Mouse (Mus musculus): Measurements from ENCODE around the gene 1500015O10Rik. TPM values are rescaled to one million over a fixed set of nuclear protein-coding genes. Genes with fewer than 3 reads are reported as not detected.

The 1500015O10Rik gene
- polyA plus RNA-seq, 1 experiment from 2014 or later: 2.0 TPM

DNA sequence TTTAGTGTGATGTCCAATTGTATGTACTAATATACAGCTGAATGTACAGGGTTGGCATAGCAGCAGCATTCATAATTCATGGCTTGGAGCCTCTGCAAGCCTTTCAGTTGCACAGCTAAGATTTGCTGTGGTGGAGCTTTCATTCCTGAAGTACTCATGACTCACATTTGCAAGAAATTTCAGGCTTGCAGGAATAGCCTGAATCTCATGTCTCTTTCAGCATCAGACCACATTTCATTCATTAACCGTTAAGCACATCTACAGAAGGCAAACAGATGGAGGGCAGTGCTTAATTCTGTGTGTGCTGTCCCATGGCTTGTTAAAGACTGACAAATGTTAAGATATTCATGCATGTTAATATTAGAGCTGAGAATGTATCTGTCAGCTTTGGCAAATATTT is 2.3 kb downstream of the 1500015O10Rik start:
- CTCF ChIA-PET: interaction anchor here (1.0 to 1.6 kb wide), 3 partner anchors 11 to 50 kb away, joined by 3 to 5 read pairs (median 5); no protein-coding TSS in a partner anchor
- peak; percentile 71 for ATAC-seq
- TF ChIP-seq CTCF (IDR thresholded peaks at IDR 0.05): no peak
- DNase-seq (ENCODE audit: low read depth, low spot score): no peak
- H3K27me3 ChIP-seq: no peaks in the 10 kb centered on the region
- in situ Hi-C loops (cut with MboI; ENCODE audit: low pct_unique_long_range_greater_than_20kb): loop anchor here (25.0 kb wide), 1 partner anchor 820 kb away; no protein-coding TSS in a partner anchor
- POLR2A ChIA-PET: interaction anchor here (1.6 kb wide), 1 partner anchor 10 kb away, joined by 4 read pairs; no protein-coding TSS in a partner anchor

DNA sequence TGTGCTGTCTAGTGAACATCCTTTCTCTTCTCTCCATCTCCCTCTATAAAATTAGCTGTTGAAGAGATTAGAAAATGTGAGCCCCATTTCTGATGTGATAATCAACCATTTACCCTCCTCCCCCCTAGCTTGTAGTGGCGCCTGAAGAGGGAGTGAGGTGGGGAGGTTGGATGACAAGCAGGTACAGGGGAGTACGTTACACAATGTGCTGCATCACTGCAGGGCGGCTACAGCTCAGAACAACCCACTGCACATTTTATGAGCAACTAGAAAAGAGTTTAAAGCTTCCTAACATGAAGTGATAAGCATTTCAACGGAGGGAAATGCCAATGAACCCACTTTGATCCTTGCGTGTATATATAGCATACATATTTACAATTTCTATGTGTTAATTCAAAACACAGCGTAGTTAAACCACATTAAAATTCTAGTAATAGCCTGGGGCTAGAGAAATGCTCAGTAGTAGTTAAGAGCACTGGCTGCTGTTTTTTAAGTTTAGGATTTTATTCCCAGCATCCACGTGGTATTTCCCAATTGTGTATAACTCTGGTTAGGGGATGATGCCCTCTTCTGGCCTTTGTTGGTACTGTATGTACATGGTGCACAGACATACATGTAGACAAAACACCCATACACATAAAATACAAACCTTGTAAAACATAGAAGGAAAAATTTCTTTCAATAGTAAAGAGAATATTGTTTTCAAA is 7.6 kb downstream of the 1500015O10Rik start:
- ATAC-seq (no peak), DNase-seq (ENCODE audit: low read depth, low spot score) (no peak)
- in situ Hi-C loops (cut with MboI; ENCODE audit: low pct_unique_long_range_greater_than_20kb): loop anchor here (25.0 kb wide), 1 partner anchor 826 kb away; no protein-coding TSS in a partner anchor
- ChIA-PET POLR2A (no interaction called here), CTCF (interaction anchor here (0.9 to 1.8 kb wide), 6 partner anchors 26 to 438 kb away, joined by 3 to 7 read pairs (median 3); no protein-coding TSS in a partner anchor)
- no peaks in the 10 kb centered on the region for H3K27me3 ChIP-seq
- peak; percentile 75 for TF ChIP-seq CTCF (IDR thresholded peaks at IDR 0.05)

DNA sequence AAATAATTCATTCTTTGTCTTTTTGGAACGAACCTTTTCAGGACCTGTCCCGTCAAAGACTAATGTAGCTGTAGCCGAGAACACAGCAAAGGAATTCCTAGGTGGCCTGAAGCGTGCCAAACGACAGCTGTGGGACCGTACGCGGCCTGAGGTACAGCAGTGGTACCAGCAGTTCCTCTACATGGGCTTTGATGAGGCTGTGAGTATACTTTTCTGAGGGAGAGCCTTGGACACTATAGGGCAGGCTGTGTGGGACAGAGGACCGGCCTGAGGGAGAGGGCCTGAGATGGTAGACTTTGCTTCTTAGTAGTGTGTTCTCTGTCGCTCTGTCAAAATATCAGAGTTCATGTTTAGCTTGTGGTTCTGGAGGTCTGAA is 8.1 kb downstream of the 1500015O10Rik start:
- in situ Hi-C loops (cut with MboI; ENCODE audit: low pct_unique_long_range_greater_than_20kb): loop anchor here (25.0 kb wide), 1 partner anchor 826 kb away; no protein-coding TSS in a partner anchor
- ChIA-PET POLR2A (no interaction called here), CTCF (interaction anchor here (0.9 to 1.8 kb wide), 4 partner anchors 149 to 439 kb away, joined by 3 to 7 read pairs (median 4); no protein-coding TSS in a partner anchor)
- H3K27me3 ChIP-seq: no peaks in the 10 kb centered on the region
- DNase-seq (ENCODE audit: low read depth, low spot score): no peak
- no peak for TF ChIP-seq CTCF (IDR thresholded peaks at IDR 0.05)
- ATAC-seq: no peak

DNA sequence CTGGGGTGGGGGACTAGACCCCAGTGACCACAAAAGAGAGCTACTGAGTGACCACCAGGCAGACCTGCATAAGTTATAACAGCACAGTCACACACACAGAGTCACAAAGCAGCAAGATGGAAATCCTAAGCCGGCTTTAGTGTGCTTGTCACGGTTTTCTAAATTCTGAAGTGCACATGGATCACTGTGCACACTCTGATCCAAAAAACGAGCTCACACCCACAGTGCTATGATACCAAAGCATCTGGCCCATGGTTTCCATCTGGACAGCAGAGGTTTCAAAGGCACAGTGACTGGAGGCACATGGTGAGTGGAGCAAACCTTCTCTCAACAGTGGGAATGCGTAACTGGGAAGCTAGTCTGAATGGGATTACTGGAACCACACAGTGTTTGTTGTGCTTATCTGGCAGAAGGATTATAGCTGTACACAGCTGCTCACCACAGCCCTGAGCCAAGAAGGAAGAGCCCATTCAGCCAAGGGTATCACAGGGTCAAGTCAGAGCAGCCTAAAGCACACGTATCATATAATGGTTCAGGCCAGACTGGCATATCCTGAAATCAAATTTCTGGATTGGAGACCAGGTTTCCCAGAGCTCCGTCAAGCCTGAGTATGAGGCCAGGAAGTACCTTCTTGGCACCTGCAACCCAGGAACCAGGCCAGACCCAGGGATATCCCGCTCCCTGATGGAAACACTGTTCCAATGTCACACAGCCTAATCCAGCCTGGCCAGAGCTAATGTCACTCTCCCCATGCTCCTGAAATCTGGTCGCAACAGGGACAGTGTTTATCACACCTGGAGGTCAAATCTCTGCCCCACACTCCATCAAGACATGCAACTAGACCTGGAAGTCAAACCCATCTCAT is 24.3 kb downstream of the 1500015O10Rik start:
- no peak for ATAC-seq
- DNase-seq (ENCODE audit: low read depth, low spot score): no peak
- in situ Hi-C loops (cut with MboI; ENCODE audit: low pct_unique_long_range_greater_than_20kb): no loop called here
- ChIA-PET POLR2A (no interaction called here), CTCF (interaction anchor here (1.6 kb wide), 1 partner anchor 11 kb away, joined by 4 read pairs; no protein-coding TSS in a partner anchor)
- no peak for TF ChIP-seq CTCF (IDR thresholded peaks at IDR 0.05)
- H3K27me3 ChIP-seq: no peaks in the 10 kb centered on the region

- no peaks in the 10 kb centered on the region for H3K27me3 ChIP-seq
- DNase-seq (ENCODE audit: low read depth, low spot score) (no peak), ATAC-seq (no peak)
- peak; percentile 70 for TF ChIP-seq CTCF (IDR thresholded peaks at IDR 0.05)
- in situ Hi-C loops (cut with MboI; ENCODE audit: low pct_unique_long_range_greater_than_20kb): loop anchor here (5.0 kb wide), 2 partner anchors 137 to 307 kb away; no protein-coding TSS in a partner anchor
- POLR2A ChIA-PET: no interaction called here
- CTCF ChIA-PET: interaction anchor here (0.6 to 6.6 kb wide), 19 partner anchors 11 to 328 kb away, joined by 3 to 52 read pairs (median 4); no protein-coding TSS in a partner anchor
Measured at GRCm38 (mm10) chr1:43760085-43760484, 29.7 kb downstream of the 1500015O10Rik start.

GRCm38 (mm10) chr1:43764481-43764880 is 34.1 kb downstream of the 1500015O10Rik start:
- ATAC-seq: no peak
- ChIA-PET POLR2A (no interaction called here), CTCF (interaction anchor here (1.2 to 6.6 kb wide), 3 partner anchors 11 to 136 kb away, joined by 3 to 52 read pairs (median 3); no protein-coding TSS in a partner anchor)
- DNase-seq (ENCODE audit: low read depth, low spot score): no peak
- H3K27me3 ChIP-seq: no peaks in the 10 kb centered on the region
- no peak for TF ChIP-seq CTCF (IDR thresholded peaks at IDR 0.05)
- in situ Hi-C loops (cut with MboI; ENCODE audit: low pct_unique_long_range_greater_than_20kb): loop anchor here (5.0 kb wide), 2 partner anchors 133 to 303 kb away; no protein-coding TSS in a partner anchor

DNA sequence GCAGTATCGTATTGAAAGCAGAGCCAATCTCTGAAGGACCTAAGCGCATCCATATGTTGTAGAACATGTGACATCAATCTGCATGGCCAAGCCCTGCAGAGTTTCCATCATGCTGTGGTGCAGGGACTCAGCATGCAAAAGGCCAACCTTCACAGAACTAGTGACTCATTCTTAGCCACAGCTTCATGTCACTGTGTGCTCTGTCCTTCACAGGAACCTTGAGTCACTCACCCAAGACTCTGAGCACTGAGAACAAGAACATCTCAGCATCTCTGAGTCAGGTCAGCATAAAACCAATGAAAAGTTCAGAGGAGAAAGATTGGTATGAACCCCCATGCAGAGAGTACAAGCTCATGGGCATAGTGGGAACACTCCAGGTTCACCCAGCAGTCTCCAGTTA is 35.9 kb downstream of the 1500015O10Rik start:
- no peak for TF ChIP-seq CTCF (IDR thresholded peaks at IDR 0.05)
- in situ Hi-C loops (cut with MboI; ENCODE audit: low pct_unique_long_range_greater_than_20kb): loop anchor here (5.0 kb wide), 1 partner anchor 51 kb away; no protein-coding TSS in a partner anchor
- ChIA-PET POLR2A (no interaction called here), CTCF (interaction anchor here (0.8 to 1.7 kb wide), 6 partner anchors 11 to 310 kb away, joined by 3 to 6 read pairs (median 3); no protein-coding TSS in a partner anchor)
- ATAC-seq: no peak
- no peaks in the 10 kb centered on the region for H3K27me3 ChIP-seq
- no peak for DNase-seq (ENCODE audit: low read depth, low spot score)

DNA sequence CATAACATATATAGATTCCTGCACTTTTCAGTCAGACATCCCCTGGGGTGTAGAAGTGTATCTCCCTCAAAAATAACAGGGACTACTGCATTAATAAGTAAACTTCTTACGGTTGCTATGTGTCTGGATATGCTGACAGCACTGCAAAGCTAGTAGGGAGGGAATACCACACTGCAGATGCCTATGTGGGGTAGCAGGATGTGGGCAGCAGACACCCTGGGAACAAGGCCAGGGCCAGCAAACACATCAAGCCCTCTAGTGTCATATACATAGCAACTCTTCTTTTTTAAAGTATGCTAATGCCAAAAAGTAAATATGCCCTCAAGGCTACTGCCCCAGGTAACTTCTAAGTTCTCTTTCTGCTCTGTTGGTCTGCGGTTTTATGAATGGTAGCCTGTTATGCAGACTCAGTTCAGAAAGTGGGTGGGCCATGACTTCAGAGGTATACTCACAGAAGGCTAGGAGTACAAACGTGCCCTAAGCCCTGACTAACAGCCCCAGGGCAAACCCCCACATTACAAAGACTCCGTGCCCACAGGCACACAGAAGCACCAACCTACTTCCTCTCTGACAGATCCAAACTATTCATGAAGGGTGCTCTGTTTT is 38.1 kb downstream of the 1500015O10Rik start:
- CTCF ChIA-PET: no interaction called here
- peak; percentile 29 for TF ChIP-seq CTCF (IDR thresholded peaks at IDR 0.05)
- no peaks in the 10 kb centered on the region for H3K27me3 ChIP-seq
- in situ Hi-C loops (cut with MboI; ENCODE audit: low pct_unique_long_range_greater_than_20kb): loop anchor here (5.0 kb wide), 1 partner anchor 49 kb away; no protein-coding TSS in a partner anchor
- POLR2A ChIA-PET: no interaction called here
- DNase-seq (ENCODE audit: low read depth, low spot score) (peak; percentile 84), ATAC-seq (peak; percentile 94)

GRCm38 (mm10) chr1:43769348-43769747 is 38.9 kb downstream of the 1500015O10Rik start:
- POLR2A ChIA-PET: interaction anchor here (0.6 kb wide), 1 partner anchor 168 kb away, joined by 4 read pairs; no protein-coding TSS in a partner anchor
- in situ Hi-C loops (cut with MboI; ENCODE audit: low pct_unique_long_range_greater_than_20kb): loop anchor here (5.0 kb wide), 1 partner anchor 48 kb away; no protein-coding TSS in a partner anchor
- CTCF ChIA-PET: interaction anchor here (1.3 kb wide), 1 partner anchor 37 kb away, joined by 3 read pairs; no protein-coding TSS in a partner anchor
- no peak for TF ChIP-seq CTCF (IDR thresholded peaks at IDR 0.05)
- ATAC-seq: no peak
- DNase-seq (ENCODE audit: low read depth, low spot score): no peak
- H3K27me3 ChIP-seq: no peaks in the 10 kb centered on the region
